Mouse (Mus musculus) limb, embryonic 14.5 days (tissue): Measurements from ENCODE around the gene Kif13a. TPM values are rescaled to one million over a fixed set of nuclear protein-coding genes. Genes with fewer than 3 reads are reported as not detected.

Experiments used
- ATAC-seq: fragments of 200-750 bp; cut with Nextera tagmentation; 2 replicates; pipeline ENCODE4 v1.8.0; 2017; ENCODE audit warnings: low read depth, moderate number of reproducible peaks, moderate TSS enrichment; ENCODE audit not compliant: low FRiP score
- DNase-seq: peaks from one replicate; pipeline ENCODE4 v3.0.0-alpha.2; 2015; ENCODE audit warnings: low spot score
- H3K27ac ChIP-seq: fragments of 300-500 bp; sonication (generic); replicated peaks from 2 replicates; pipeline ENCODE4 v1.5.1; 2014; ENCODE audit warnings: low read depth, mild to moderate bottlenecking, low read length, moderate library complexity, mixed read lengths
- H3K27me3 ChIP-seq: fragments of 300-500 bp; sonication (generic); 2 replicates; pipeline ENCODE4 v1.6.1; 2014; ENCODE audit warnings: low read length, mixed read lengths; ENCODE audit not compliant: control insufficient read depth, insufficient read depth
- H3K36me3 ChIP-seq: fragments of 300-500 bp; sonication (generic); 2 replicates; pipeline ENCODE4 v1.6.1; 2014; ENCODE audit warnings: mild to moderate bottlenecking, low read length, moderate library complexity, mixed read lengths; ENCODE audit not compliant: control insufficient read depth, insufficient read depth
- H3K4me1 ChIP-seq: fragments of 300-500 bp; sonication (generic); 2 replicates; pipeline ENCODE4 v1.6.1; 2014; ENCODE audit warnings: antibody characterized with exemption, low read length, mixed read lengths; ENCODE audit not compliant: control insufficient read depth, insufficient read depth
- H3K4me2 ChIP-seq: fragments of 300-500 bp; sonication (generic); replicated peaks from 2 replicates; pipeline ENCODE4 v1.6.1; 2014; ENCODE audit warnings: low read depth, mild to moderate bottlenecking, low read length, moderate library complexity; ENCODE audit not compliant: severe bottlenecking
- H3K4me3 ChIP-seq: fragments of 300-500 bp; sonication (generic); replicated peaks from 2 replicates; pipeline ENCODE4 v1.5.1; 2014; ENCODE audit warnings: low read length
- H3K9ac ChIP-seq: fragments of 300-500 bp; sonication (generic); 2 replicates; pipeline ENCODE4 v1.6.1; 2014; ENCODE audit warnings: mild to moderate bottlenecking, low read depth, low read length, moderate library complexity; ENCODE audit not compliant: severe bottlenecking
- H3K9me3 ChIP-seq: fragments of 300-500 bp; sonication (generic); 2 replicates; pipeline ENCODE4 v1.6.1; 2016; ENCODE audit warnings: low read length; ENCODE audit not compliant: control insufficient read depth
- POLR2A ChIP-seq: fragments of 200-500 bp; IDR thresholded peaks from 2 replicates; pipeline ENCODE4 v1.8.0; 2012; ENCODE audit warnings: inconsistent platforms, mild to moderate bottlenecking, moderate library complexity, borderline replicate concordance; ENCODE audit not compliant: insufficient read depth, insufficient read length; ENCODE audit errors: extremely low read depth
- WGBS: fragments of 180-500 bp; shearing (Covaris S2); extraction: QIAGEN DNeasy Blood & Tissue Kit; methylation state at CpG from one replicate; pipeline ENCODE4 v1.1.7; 2014; 5-methylcytosine and 5-hydroxymethylcytosine counted together
- polyA plus RNA-seq, 2 experiments: library from polyadenylated mRNA; depleted of rRNA in 1 of 2; stranded (reverse) in 1 of 2; unstranded in 1 of 2; fragments of >200 nt; fragmentation: Nextera tagmentation in 1 of 2; extraction: Ambion mirVana in 1 of 2; gene quantifications; 2 replicates each; pipeline versions ENCODE4 v1.2.1 to v1.2.3; 2012 to 2014

Gene Kif13a
- polyA plus RNA-seq, 2 experiments = 27.6 to 28.7 TPM

DNA sequence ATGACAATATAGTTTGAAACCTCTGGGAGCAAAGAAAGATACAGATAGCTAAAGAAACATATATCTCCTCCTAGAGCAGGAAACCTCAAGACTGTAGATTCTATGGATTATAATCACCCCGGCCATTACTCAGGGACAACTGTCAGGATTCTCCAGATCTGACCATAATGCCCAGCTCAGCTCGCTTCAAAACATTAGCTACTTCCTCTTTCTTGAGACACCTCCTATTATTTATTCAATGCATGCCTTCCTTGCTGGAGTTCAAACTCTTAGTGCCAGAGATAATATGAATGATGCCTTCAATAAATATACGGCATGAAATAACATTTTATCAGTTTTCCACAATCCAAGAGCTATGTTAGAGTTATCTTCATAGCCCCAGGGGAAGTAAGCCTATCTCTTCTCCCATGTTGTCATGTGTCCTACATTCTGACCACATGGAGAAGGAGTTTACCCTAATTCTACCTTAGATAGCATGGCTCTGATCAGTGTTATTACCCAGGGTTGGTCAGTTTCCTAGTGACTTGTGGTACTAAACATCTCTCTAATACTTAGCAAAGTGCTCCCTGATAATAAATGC lies 66.4 kb downstream of the Kif13a start:
- Histone ChIP-seq H3K9ac (no peak overlapping the region), H3K9me3 (no peaks in the 10 kb centered on the region), H3K27ac (no peak overlapping the region), H3K27me3 (no peaks in the 10 kb centered on the region), H3K4me1 (no peaks in the 10 kb centered on the region), H3K36me3 (no peaks in the 10 kb centered on the region; the same call in 1 of the 2 replicates), H3K4me3 (no peak overlapping the region), H3K4me2 (no peak overlapping the region)
- no peak for TF ChIP-seq POLR2A
- DNase-seq (no peak), ATAC-seq (no peak)
- 86% methylated on average over 3 of the region's 3 CpGs for WGBS

DNA sequence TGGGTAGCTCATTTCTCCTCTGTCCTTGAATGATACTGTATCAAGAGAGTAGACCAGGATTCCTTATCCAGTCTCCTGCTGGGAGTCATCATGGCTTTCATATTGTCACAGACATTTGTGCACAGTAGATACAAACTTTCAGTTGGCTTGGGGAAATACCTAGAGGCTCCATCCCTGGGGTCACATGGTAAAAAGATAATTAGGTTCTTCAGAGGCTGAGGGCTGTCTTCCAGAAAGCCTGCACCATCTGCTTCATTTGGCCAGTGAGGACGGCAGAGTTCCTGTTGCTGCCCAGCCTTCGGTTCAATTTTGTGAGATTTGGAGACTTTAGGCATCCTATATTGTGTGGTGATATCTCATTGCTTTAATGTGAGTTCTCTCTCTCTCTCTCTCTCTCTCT lies 69.8 kb downstream of the Kif13a start:
- no peak for TF ChIP-seq POLR2A
- WGBS = 88% methylated on average over 2 of the region's 2 CpGs

DNA sequence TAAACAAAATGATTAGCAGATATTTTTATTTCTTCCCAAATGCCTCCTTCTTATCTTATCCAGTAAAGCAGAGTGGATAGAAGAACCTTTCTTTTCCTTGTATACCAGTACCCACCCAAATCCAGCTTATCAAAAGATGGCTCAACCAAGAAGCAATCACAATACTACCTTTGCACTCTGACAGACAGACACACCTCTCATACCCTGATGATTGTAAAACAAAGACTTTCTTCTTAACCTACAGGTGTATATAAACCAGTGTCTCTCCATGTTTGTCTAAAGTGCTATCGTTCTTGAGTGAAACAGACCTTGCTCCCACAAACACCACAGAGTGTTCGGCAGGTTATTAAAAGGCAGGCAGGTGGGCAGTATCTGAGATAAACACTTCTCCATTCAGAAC lies 70.5 kb downstream of the Kif13a start:
- Histone ChIP-seq H3K9me3 (no peaks in the 10 kb centered on the region), H3K4me1 (no peaks in the 10 kb centered on the region), H3K9ac (no peak overlapping the region), H3K36me3 (no peaks in the 10 kb centered on the region; the same call in 1 of the 2 replicates), H3K4me3 (no peak overlapping the region), H3K27me3 (no peaks in the 10 kb centered on the region), H3K4me2 (no peak overlapping the region), H3K27ac (no peak overlapping the region)
- DNase-seq (no peak), ATAC-seq (no peak)
- WGBS = 98% methylated on average over 2 of the region's 2 CpGs
- TF ChIP-seq POLR2A = no peak

More for the DNA sequence above, 69.8 kb downstream of the Kif13a start:
- no peaks in the 10 kb centered on the region for H3K27me3 ChIP-seq
- no peaks in the 10 kb centered on the region; the same call in 1 of the 2 replicates for H3K36me3 ChIP-seq
- H3K9ac ChIP-seq = no peak overlapping the region
- no peaks in the 10 kb centered on the region for H3K9me3 ChIP-seq
- no peak overlapping the region for H3K27ac ChIP-seq
- no peak overlapping the region for H3K4me2 ChIP-seq
- DNase-seq (no peak), ATAC-seq (no peak)
- H3K4me1 ChIP-seq = no peaks in the 10 kb centered on the region
- H3K4me3 ChIP-seq = no peak overlapping the region

DNA sequence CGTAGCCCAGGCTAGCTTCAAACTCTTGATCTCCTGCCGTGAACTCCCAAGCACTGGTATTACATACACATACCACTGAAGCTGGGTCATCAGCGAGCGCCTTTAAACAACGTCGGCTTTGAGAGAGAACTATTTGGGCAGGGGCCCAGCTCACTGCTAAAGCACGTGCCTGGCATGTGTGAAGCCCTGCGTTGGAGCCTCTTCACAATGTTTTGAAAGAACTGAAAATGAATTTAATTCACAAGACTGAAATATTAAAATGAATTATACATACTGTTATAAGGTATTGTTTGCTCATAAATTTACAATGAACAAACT lies 70.9 kb downstream of the Kif13a start:
- Histone ChIP-seq H3K4me2 (no peak overlapping the region), H3K27me3 (no peaks in the 10 kb centered on the region), H3K4me1 (no peaks in the 10 kb centered on the region), H3K4me3 (no peak overlapping the region), H3K27ac (no peak overlapping the region), H3K36me3 (no peaks in the 10 kb centered on the region; the same call in 1 of the 2 replicates), H3K9me3 (no peaks in the 10 kb centered on the region), H3K9ac (no peak overlapping the region)
- TF ChIP-seq POLR2A = no peak
- 85% methylated on average over 8 of the region's 8 CpGs for WGBS
- ATAC-seq (no peak), DNase-seq (no peak)

DNA sequence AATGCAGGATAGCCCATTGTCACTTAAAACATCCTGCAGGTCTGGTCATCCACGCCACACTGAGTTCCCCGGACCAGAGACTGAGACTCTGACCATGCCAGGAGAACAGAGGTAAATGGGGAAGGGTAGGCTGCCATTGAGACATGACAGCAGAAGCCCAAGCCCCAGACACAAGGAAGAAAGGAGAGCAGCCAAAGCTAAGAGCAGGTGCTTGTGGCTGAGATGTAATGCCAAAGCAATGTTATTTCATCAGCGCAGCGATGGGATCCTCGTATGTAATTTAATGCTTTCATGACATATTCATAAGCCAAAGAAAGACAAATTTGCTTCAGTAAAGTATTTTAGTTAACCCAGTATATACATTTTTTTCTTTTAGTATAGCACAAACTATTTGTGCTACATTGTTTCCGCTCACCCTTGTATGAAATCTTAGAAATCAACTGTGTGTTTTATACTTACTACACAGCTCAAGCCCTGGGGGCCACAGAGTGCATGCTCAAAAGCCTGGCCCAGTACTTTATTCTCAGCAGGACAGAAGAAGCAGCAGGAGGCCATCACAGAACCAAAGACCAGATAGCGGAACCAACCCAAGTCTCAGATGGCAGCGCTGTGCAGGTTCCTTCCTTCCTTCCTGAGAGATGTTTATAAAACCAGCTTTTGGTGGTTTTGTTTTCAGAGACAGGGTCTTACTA lies 71.4 kb downstream of the Kif13a start:
- Histone ChIP-seq H3K9ac (no peak overlapping the region), H3K36me3 (no peaks in the 10 kb centered on the region; the same call in 1 of the 2 replicates), H3K4me1 (no peaks in the 10 kb centered on the region), H3K4me3 (no peak overlapping the region), H3K9me3 (no peaks in the 10 kb centered on the region), H3K27me3 (no peaks in the 10 kb centered on the region), H3K4me2 (no peak overlapping the region), H3K27ac (no peak overlapping the region)
- no peak for TF ChIP-seq POLR2A
- 96% methylated on average over 8 of the region's 8 CpGs for WGBS
- DNase-seq (no peak), ATAC-seq (no peak)
